Mouse (Mus musculus) frontal cortex, adult 2 months (tissue): ENCODE results near the gene Foxk1. TPM values are rescaled to one million over a fixed set of nuclear protein-coding genes. Genes with fewer than 3 reads are reported as not detected.

ENCODE experiments used
- DNase-seq, 2 experiments: peaks; one replicate each; pipeline ENCODE4 v3.0.0; 2022; ENCODE audit warnings: low spot score in 1 of 2; ENCODE audit errors: extremely low spot score in 1 of 2
- polyA plus RNA-seq: library from polyadenylated mRNA; depleted of rRNA; stranded (reverse); fragments of >200 nt; gene quantifications from 2 replicates; pipeline ENCODE4 v1.2.3, GENCODE M21; 2012

Gene Foxk1
- polyA plus RNA-seq, 1 experiment, result 19.1 TPM

DNA sequence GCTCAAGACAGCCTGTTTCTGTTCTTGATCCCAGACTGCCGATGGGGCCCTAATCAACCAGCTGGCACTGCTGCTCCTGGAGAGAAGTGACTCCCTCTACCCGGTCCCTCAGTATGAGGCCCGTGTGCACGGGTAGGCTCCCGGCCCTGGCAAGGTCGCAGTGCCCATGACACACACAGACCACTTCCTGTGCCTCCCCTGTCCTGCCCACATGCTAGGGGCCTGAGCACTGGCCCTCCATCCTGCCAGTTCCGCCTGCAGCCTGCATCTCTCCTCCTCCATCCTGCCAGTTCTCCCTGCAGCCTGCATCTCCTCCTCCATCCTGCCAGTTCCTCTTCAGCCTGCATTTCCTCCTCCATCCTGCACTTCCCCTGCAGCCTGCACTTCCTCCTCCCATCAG lies 74.4 kb downstream of the Foxk1 start:
- no peak for DNase-seq

DNA sequence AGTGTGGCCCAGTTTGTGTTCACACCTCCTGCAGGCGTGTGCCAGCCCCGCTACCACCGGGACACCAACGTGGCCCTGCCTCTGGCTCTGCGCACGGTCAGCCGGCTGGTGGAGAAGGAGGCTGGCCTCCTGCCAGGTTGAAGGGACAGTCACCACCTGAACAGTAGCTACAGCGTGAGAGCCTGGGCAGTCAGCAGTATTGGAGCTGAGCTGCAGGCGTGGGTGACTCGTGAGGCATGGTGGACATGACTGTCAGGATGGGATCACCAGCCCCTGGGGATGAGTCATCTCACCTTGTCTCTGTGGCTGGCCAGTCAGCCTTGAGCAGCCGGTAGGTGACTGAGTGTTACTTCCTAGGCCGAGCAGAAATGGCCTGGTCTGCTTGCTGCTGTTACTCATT lies 76.0 kb downstream of the Foxk1 start:
- peak in 1 of 2 experiments; percentile 34 for DNase-seq

DNA sequence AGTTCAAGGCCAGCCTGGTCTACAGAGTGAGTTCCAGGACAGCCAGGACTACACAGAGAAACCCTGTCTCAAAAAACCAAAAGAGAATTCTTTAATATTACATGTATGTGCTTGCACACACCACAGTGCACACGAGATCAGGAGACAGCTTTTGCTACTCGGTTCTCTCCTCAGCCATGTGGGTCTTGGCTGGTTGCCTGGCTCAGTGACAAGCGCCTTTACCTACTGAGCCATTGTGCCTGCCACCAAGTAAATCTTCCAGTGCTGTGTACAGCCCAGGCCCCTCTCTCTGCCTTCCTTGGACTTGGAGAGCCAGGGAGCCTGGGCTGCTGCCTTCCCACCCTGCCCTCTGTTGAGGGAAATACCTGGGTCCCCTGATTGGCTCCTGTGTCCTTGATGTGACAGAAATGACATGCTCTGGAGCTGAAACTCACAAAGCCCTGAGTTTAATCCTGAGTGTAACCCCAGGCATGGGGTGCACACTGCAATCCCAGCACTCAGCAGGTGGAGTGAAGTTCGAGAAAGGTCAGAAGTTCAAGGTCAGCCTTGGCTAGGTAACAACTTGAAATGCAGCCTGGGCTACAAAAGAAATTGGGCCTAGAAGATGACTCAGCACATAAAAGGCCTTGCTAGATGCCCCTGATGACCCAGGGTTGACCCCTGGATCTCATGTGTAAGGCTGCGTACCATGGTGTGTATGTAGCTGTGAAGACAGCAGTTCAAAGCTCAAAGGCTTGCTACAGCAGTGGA lies 76.7 kb downstream of the Foxk1 start:
- DNase-seq, result no peak

DNA sequence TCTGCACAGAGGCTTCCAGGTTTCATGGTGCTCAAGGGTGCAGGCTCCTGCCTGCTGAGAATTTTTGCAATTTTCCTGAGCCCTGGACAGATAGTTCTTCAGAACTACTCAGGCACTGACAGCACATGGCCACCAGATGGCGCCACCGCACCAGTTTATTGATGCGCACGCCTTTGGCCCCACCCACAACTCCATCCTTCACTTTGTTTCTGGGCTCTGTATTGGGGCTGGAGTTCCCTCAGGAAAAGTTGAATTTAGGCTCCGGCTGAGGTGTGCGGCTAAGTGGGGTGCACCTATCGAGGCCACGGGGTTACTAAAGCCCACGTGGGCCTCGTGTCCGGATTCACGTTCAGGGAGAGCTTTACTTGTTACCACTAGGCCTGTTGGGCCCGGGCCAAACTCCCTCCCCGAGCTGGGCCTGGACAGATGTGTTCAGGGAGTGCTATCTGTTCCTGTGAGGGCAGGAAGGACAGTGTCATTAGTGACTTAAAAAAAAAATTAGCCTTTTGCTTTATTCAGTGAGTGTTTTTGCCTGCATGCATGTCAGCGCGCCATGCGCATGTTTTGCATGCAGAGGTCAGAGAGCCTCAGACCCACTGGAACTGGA lies 77.6 kb downstream of the Foxk1 start:
- DNase-seq, result peak; percentile 55 to 90

DNA sequence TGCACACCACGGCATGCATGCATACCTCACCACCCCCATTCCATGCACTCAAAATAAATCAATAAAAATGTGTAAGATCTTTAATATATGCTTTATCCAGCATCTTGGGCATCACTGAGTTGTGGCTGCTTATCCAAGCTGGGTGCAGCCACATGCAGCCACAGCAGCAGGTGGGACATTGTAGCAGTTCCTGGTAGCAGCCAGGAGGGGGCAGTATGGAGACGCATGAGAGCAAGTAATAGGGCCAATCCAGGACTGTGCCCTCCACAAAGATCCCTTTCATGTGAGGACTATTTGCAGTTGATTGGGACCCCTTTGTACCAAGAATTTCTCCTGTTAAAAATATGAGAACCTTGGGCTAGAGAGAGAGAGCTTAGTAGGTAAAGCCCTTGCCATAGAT lies 81.2 kb downstream of the Foxk1 start:
- no peak for DNase-seq

DNA sequence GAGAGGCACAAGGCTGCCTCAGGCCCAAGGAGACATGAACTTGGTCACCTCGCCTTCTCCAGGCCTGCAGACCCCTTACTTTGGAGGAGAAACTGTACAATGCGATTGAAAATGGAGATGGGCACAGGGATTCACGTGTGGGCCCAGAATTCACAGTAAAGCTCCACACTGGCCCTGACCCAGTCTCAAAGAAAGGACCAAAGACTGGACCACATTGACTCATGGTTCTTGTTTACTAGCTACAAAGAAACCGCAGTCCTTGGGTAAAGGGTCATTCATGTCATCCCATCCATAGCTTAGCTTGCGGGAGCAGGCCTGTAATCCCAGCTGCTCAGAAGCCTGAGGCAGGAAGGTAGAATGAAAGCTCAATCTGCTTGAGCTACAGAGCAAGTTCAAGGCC lies 82.3 kb downstream of the Foxk1 start:
- no peak for DNase-seq

DNA sequence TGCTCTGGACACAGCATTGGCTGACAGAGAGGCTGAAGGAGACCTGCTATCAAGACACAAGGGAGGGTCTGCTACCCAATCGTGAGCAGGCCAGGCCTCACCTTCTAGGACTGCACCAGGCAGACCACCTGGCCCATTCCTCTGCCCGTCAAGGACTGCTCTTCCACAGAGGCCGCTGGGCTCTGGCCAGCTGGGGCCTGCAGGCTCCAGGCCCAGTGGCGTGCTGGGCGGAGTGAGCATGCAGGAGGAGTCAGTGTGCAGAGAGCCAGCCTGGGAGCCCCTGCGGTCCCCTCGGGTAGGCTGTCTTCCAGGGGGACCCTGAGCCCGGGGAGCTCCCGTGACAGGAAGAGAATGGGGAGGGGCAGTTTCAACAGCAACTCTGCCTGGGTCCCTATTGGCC lies 85.4 kb downstream of the Foxk1 start:
- no peak for DNase-seq

DNA sequence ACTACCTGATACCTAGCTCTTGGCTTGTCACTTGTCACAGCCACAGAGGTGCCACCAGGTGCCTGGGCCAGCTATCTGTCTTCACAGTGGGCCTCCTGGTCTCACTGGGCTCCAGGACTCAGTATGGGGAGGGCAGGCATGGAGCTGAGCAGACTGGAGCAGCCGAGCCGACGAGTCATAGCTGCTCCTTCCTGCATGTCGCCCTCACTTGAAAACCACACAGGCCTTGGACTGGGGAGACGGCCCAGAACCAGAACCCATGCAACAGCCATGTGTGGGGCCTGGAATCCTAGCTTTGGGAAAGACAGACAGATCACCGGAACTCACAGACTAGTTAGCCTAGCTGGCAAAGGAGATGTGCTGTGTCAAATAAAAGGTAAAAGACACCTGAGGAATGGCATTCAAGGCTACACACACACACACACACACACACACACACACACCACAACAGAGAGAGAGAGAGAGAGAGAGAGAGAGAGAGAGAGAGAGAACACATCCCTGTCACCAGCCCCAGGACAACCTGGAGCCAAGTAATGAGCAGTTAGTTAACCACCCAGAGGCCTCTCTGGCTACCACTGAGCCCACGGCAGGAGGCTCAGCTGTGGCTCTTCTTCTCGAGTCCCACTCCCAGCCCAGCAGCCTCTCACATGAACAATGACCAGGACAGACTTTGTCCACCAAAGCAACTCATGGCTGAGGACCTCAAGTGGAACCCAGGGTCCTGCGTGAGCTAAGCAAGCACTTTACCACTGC lies 88.8 kb downstream of the Foxk1 start:
- no peak for DNase-seq

DNA sequence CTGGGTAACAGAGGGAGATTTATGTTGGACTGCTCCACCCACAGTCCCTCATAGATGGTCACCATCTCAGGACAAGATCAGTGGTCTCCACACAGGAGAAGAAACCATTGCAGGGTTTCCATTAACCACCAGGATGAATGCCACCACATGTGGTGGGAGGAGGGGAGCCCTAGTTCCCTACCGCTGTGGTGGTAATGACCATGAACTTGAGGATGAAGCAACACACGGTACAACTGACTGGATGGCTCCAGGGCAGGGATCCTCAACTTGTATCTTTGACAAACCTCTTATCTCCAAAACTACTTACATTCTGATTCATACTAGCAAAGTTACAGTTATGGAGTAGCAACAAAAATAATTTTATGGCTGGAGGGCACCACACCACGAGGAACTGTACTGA lies 92.0 kb downstream of the Foxk1 start:
- no peak for DNase-seq

DNA sequence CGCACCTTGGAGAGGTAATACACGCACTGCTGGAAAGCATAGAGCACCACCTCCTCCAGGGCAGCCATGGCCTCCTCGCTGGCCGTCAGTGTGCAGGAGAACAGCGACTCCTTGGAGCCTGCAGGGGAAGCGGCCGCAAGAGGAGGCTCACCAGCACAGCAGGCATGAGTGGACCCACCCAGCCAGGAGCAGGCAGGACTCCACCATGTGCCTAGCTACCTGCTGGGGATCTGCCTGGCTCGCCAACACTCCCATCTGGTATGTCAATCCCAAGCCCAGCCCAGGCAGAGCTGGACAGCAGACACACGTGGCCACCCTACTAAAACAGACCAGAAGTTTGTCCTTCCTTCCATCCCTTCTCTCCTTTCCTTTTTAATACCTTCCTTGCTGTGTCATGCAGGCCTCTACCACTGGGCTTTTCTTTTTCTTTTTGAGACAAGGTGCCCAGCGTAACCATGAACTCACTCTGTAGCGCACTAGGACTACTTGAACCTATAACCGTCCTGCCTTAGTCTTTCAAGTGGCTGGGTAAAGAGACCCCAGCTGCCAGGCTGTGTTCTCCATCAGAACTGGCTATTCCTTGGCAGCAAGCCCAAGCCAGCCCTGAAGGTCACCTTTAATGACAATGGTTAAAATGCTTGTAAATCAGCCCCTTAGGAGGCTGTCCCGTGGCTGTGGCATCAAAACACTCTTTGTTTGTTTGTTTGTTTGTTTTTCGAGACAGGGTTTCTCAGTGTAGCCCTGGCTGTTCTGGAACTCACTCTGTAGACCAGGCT lies 94.2 kb downstream of the Foxk1 start:
- no peak for DNase-seq

DNA sequence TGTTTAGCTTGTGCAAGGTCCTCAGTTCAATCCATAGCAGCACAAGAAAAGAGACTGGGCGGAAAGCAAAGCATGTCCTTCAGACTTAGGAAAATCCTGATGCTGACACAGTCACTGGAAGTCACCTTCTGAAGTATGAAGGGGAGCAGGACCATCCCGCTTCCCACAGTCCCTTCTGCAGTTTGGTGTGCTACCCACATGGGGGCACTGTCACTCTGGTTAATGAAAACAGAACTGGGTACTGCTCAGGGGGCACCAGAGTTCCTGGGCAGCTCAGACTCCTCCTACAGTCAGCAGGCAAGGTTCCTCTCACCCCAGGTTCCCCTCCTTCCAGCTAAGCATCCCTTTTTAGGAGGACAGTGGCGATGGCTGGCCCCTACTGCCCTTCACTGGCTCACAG lies 97.7 kb downstream of the Foxk1 start:
- DNase-seq, result peak in 1 of 2 experiments; percentile 48

DNA sequence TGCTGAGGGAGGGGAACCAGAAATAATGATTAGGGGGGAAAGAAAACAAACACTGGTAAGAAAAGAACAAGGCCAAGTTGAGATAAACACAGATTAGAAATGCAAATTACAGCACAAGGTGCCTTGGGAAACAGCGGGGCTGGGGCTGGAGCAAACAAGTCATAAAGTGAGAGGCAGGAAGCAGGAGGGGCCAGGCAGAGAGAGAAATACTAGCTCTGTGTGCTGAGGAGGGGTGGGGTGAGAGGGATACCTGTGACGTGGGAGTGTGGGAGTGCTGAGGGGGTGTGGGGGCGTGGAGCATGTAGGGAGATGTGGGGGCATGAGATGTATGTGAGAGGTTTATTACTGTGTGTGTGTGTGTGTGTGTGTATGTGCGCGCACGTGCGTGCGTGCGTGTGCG lies 99.6 kb downstream of the Foxk1 start:
- DNase-seq, result no peak

DNA sequence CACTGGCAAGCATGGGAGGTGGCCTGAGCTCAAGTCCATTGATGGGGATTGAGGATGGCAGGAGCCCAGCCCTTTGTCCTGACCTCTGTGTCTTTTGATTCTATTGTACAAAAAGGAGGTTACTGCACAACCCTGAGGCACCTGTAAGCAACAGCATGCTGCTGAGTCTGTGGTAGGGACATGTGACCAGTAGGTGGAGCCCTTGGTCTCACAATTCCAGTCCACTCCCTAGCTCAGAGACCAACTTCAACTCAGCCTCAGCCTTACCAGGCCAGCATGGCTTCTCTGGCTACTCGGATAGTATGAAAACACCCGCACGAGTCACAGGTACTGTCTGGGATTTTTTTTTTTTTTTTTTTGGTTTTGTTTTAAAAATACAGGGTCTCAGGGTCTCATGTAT lies 101.1 kb downstream of the Foxk1 start:
- DNase-seq, result peak; percentile 78 to 89

DNA sequence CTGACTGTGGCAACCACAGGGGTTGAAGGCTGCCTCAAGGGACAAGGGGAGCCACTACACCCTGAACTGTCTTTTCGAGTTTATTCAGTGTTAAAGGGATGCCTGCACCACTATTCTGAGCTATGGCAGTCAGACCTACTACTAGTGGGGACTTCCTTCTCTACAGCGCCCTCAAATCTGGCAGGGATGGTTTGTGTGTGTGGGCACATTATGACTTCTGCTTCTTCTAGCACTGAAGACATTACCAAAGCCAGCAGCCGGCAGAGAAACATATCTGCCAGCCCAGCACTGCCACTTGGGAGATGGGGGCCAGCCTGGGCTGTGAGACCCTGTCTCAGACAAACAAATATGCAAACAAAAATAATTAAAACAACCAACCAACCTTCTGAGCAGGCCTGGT lies 102.9 kb downstream of the Foxk1 start:
- DNase-seq, result peak in 1 of 2 experiments; percentile 68

DNA sequence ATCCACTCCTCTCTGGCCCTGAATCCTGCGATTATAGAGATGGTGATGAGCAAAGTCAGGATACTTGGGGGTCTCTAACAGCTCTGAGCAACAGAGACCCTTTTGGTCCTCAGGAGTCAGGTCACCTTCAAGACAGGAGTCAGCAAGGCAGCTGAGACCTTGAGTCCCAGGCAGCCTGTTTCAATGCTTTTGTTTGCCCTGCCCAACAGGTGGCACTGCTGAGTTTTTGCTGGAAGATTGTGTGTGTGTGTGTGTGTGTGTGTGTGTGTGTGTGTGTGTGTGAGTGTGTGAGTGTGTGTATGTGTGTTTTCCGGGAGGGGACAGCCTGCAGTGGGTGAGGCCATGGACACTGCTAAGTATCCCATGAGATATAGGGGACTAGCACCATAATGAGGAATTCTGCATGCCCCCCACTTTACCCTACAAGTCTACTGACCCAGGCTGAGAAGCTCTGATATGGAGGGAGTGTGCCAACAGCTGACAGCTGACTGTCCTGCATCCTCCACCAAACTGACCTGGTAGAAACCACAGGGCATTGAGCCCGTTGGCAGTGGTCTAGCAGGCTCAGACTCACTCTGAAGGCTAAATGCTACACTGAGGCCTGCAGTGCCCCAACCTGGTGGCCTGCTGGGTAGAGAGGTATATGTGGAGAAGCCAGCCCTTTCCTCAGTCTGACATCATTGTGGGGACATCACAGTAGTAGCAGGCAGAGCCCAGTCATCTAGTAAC lies 104.6 kb downstream of the Foxk1 start:
- DNase-seq, result no peak

DNA sequence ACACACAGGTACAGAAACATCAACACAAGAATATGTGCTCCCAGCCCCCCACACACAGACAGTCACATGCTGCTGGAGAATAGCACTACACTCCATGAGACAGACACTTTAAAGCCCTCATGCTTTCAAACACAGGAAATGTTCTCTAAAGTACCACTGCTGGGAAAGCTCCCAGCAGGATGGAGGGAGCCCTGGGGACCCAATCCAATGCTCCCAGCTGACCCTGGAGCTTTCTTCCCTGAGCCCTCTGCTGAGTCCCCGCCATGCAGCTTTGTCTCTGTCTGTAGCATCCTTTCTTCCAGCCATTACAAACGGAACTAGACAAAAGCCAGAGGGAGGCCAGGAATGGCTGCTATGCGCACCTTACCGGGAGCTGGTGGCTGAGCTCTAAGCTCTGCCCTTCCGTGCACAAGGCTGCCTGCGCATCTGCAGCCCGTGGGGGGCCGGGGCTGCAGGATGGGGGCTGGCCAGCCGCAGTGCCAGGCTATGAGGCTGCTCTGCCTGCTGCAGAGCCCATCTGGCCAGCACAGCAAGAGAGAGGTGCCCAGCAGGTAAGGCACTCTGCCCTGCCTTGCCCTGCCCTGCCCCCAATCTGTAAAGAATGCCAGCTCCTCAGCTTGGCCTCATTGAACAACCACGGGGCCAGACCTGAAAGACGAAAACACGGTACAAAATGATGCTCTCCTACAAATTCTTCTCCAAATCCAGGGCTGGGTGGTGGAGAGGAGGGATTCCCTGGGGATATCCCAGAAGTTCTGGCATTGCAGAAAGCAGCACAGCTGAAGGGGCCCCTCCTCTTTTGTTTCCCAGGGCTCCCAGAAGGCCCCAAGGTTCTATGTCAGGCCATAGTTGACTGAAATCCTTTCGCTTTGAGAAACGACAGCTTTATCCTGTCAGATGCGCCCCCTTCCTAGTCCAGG lies 108.1 kb downstream of the Foxk1 start:
- DNase-seq, result no peak

DNA sequence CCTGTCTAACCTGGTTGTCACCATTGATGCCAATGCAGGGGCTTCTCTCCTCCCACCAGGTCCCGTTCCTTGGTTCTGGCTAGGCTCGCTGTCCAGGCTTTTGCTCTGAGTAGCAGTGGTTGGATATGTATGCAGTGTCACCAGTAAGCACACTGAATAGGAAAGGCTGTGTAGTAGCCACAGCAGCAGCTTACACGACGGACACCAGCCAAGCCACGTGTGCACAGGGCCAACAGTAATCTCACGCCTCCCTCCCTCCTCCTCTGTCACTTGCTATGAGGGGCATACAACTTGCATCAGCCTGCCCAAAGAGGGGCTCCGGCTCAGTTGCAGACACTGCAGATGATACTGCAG lies 108.7 kb downstream of the Foxk1 start:
- DNase-seq, result no peak
